Mouse (Mus musculus): ENCODE data around the gene Morc3. TPM values are rescaled to one million over a fixed set of nuclear protein-coding genes. Genes with fewer than 3 reads are reported as not detected.

Morc3 gene
- total RNA-seq (2015) = 123 and 137 TPM in 2 replicates
- 216 and 248 TPM in 2 replicates for total RNA-seq (2017)

GRCm38 (mm10) chr16:93831627-93832395 is at the start of gene Morc3:
TSS of gene Morc3 (plus strand) at chr16:93832121.
- ATAC-seq (ENCODE audit: poor library complexity, severe bottlenecking) = peak; percentile 92

GRCm38 (mm10) chr16:93784175-93784574 is 47.7 kb upstream of the Morc3 start:
- ATAC-seq (ENCODE audit: poor library complexity, severe bottlenecking) = no peak

GRCm38 (mm10) chr16:93785805-93786204 is 46.1 kb upstream of the Morc3 start:
- peak; percentile 70 for ATAC-seq (ENCODE audit: poor library complexity, severe bottlenecking)

- no peak for ATAC-seq (ENCODE audit: poor library complexity, severe bottlenecking)
Measured at GRCm38 (mm10) chr16:93788388-93788787, 43.5 kb upstream of the Morc3 start.

GRCm38 (mm10) chr16:93788881-93789280 is 43.0 kb upstream of the Morc3 start:
- ATAC-seq (ENCODE audit: poor library complexity, severe bottlenecking) = no peak

- no peak for ATAC-seq (ENCODE audit: poor library complexity, severe bottlenecking)
Measured at GRCm38 (mm10) chr16:93789971-93790755, 41.8 kb upstream of the Morc3 start.

- no peak for ATAC-seq (ENCODE audit: poor library complexity, severe bottlenecking)
Measured at GRCm38 (mm10) chr16:93792981-93793630, 38.8 kb upstream of the Morc3 start.

GRCm38 (mm10) chr16:93794845-93795244 is 37.1 kb upstream of the Morc3 start:
- ATAC-seq (ENCODE audit: poor library complexity, severe bottlenecking) = no peak

GRCm38 (mm10) chr16:93795391-93795790 is 36.5 kb upstream of the Morc3 start:
- no peak for ATAC-seq (ENCODE audit: poor library complexity, severe bottlenecking)

GRCm38 (mm10) chr16:93797021-93797840 is 34.7 kb upstream of the Morc3 start:
- peak; percentile 38; the same call in 1 of the 2 replicates for ATAC-seq (ENCODE audit: poor library complexity, severe bottlenecking)

GRCm38 (mm10) chr16:93797841-93798492 is 34.0 kb upstream of the Morc3 start:
- ATAC-seq (ENCODE audit: poor library complexity, severe bottlenecking) = no peak

- ATAC-seq (ENCODE audit: poor library complexity, severe bottlenecking) = peak; percentile 59
Measured at GRCm38 (mm10) chr16:93798623-93799022, 33.3 kb upstream of the Morc3 start.

GRCm38 (mm10) chr16:93799071-93799470 is 32.9 kb upstream of the Morc3 start:
- no peak for ATAC-seq (ENCODE audit: poor library complexity, severe bottlenecking)

GRCm38 (mm10) chr16:93799936-93800335 is 32.0 kb upstream of the Morc3 start:
- no peak for ATAC-seq (ENCODE audit: poor library complexity, severe bottlenecking)

GRCm38 (mm10) chr16:93807167-93807566 is 24.8 kb upstream of the Morc3 start:
- no peak for ATAC-seq (ENCODE audit: poor library complexity, severe bottlenecking)

- no peak for ATAC-seq (ENCODE audit: poor library complexity, severe bottlenecking)
Measured at GRCm38 (mm10) chr16:93807961-93808554, 23.9 kb upstream of the Morc3 start.

- ATAC-seq (ENCODE audit: poor library complexity, severe bottlenecking) = peak; percentile 83
Measured at GRCm38 (mm10) chr16:93815856-93816736, 15.8 kb upstream of the Morc3 start.

GRCm38 (mm10) chr16:93816861-93817260 is 15.1 kb upstream of the Morc3 start:
- ATAC-seq (ENCODE audit: poor library complexity, severe bottlenecking) = peak; percentile 2; the same call in 1 of the 2 replicates

- no peak for ATAC-seq (ENCODE audit: poor library complexity, severe bottlenecking)
Measured at GRCm38 (mm10) chr16:93817371-93817770, 14.6 kb upstream of the Morc3 start.
